13 mouse cellular contexts compared by ENCODE assay signal in the genomic region with DNA sequence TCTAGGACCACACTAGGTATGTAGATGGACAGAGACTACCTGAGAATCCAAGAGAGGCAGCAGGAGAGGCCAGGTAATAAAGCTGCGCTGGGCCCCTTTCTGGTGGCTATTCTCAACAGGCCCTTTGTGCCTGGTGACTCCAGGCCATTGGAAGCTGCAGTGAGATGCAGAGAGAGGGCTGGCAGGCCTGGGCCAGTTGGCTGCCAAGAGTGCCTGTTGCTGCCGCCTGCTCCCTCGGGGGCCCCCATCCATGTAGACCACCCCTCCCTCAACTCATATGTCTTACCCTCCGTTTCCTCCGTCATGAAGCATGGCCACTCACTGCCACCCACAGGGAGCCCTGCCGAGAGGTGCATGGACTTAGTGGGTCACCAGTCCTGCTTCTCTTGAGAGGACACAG.
"Had no signal": no experiment of that assay in that cellular context is flagged by ENCODE, and none has a peak within 500 bp of the region (broad histone marks: within the 10 kb centered on the region; RNA-seq: fewer than 3 reads in every experiment).

No protein-coding gene starts in this region.

- H3K27ac ChIP-seq: liver, embryonic 13.5 days had no signal

- H3K27me3 ChIP-seq: liver, embryonic 13.5 days had no signal

- H3K36me3 ChIP-seq: liver, embryonic 13.5 days had no signal

- DNase-seq: kidney, adult 18-20 months; kidney, adult 9 months; kidney, postnatal 14 days; kidney, postnatal 4 days; layer of hippocampus, postnatal 36 days; liver, embryonic 13.5 days; lung, adult 2 months; lung, postnatal 14 days; lung, postnatal 4 days; midbrain, embryonic 14.5 days; thymus, adult 18-20 months; thymus, postnatal 36 days had no signal

- H3K4me2 ChIP-seq: liver, embryonic 13.5 days; midbrain, embryonic 11.5 days had no signal

- H3K9me3 ChIP-seq: liver, embryonic 13.5 days had no signal

- H3K4me3 ChIP-seq: liver, embryonic 13.5 days had no signal

- H3K9ac ChIP-seq: liver, embryonic 13.5 days had no signal
